Mouse (Mus musculus): ENCODE results near the gene Gm26992.

Gene Gm26992

DNA sequence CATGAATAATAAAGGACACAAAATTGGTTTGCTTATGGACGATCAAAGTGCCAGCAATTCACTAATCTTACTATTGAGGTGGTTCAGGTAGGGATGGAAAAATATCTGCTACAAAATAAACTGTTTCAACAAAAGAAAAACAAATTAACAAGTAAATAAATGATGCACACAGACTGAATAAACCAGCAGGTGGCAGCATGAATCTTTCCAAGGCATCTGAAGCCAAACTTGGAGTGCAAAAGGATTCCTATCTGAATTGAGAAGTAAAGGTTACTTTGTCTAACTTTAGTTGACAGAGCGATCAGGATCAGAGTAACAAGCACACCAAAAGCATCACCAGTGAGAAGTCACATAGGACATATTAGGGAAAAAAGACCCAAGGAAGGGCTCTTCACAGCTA lies 62.2 kb downstream of the Gm26992 start:
- peak; percentile 69 for DNase-seq (ENCODE audit: low read depth)

GRCm38 (mm10) chrX:103490853-103491252 lies 69.0 kb downstream of the Gm26992 start:
- DNase-seq (ENCODE audit: low read depth): no peak

- DNase-seq (ENCODE audit: low read depth): peak; percentile 46
Observed at GRCm38 (mm10) chrX:103492398-103493256, 70.8 kb downstream of the Gm26992 start.

DNA sequence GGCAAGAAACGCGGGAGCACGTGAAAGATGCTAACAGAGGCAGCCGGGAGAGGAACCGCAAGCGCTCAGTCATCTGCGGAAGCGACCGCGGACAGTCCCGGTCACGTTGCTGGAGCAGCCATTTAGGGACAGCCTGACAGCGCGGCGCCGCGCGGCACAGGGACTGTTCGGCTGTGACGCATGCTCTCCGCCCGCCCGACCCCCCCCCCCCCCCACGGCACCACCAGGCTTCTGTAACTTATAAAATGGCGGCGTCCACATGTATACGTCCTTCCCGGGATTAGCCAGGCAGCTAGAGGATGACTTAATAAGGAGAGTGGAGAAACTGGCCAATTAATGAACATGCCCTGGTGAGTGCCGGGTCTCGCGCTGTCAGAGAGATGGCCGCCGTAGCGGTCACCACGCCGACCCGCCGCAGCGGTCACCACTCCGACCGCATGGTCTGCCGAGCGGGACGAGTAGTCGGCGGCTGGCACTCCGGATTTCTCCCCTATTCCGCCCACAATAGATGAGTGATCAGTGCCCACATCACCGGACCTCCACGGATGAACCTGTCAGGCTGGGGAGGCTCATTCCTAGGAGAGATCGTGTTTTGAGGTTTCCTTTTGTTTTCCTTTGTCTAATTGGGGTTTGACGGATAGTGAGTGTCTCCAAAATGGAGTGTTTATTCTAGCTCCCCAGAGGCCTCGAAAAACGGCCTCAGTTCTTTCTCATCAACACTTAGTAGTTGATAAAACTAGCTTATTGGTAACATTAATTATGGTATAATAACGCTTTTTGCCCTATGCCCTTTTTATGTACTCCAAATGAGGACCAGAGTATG lies 71.8 kb downstream of the Gm26992 start:
- peak; percentile 85 for DNase-seq (ENCODE audit: low read depth)

GRCm38 (mm10) chrX:103499374-103499773 lies 77.6 kb downstream of the Gm26992 start:
- DNase-seq (ENCODE audit: low read depth): no peak

DNA sequence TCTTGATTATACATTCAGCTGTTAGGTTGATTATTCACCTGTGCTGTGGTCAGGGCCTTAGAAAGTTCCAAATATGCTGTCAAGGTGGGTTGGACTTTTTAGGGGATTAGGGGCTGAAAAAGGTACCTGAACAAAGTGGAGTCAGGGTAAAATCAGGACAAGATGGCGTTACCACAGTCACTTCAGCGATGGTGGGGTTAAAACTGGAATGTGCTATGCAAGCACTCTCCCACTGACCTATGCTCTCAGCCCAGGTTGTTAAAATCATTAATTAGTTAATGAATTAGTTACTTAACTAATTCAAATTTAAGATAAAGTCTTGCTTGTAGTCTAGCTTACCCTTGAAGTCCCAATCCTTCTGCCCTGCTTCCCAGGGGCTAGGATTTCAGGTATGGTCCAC lies 78.3 kb downstream of the Gm26992 start:
- DNase-seq (ENCODE audit: low read depth): no peak

DNA sequence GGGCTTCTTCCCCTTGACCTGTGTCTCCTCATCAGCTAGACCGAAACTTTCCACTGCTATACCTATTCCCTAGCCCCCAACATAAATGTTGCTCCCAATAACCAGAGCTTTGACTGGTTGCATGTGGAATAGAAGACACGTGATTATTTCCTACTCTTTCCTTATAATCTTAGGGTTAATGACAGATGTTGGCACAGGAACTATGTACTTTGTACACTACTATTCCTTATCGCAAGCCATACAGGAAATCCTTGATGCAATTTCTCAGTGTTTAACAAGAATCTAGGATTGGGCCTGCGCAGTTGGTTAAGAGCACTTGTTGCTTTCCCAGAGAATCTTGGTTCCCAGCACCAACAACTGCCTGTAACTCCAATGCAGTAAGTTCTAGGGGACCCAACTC lies 86.4 kb downstream of the Gm26992 start:
- no peak for DNase-seq (ENCODE audit: low read depth)

- peak; percentile 38 for DNase-seq (ENCODE audit: low read depth)
Observed at GRCm38 (mm10) chrX:103509168-103510019, 87.6 kb downstream of the Gm26992 start.

DNA sequence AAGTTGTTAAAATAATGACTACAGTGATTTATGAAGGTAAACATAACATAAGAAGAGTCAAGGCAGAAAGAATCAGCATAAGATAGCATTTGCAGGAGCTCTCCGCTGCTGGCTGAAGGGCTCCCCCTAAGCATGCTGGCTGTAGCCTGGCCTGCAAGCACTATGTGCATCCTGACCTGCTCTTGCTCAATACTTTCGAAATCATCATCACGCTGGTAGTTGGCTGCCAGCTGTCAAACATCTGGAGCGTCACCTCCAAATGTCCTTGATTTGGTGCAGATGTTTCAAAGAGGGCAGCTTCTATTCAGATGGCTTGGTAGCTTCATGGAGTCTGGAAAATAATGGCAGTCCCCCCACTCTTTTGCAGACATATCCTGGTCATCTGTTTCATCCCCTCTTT lies 93.0 kb downstream of the Gm26992 start:
- DNase-seq (ENCODE audit: low read depth): no peak

- DNase-seq (ENCODE audit: low read depth): no peak
Observed at GRCm38 (mm10) chrX:103515346-103515745, 93.5 kb downstream of the Gm26992 start.

- no peak for DNase-seq (ENCODE audit: low read depth)
Observed at GRCm38 (mm10) chrX:103518798-103519197, 97.0 kb downstream of the Gm26992 start.

- no peak for DNase-seq (ENCODE audit: low read depth)
Observed at GRCm38 (mm10) chrX:103519547-103519946, 97.7 kb downstream of the Gm26992 start.

DNA sequence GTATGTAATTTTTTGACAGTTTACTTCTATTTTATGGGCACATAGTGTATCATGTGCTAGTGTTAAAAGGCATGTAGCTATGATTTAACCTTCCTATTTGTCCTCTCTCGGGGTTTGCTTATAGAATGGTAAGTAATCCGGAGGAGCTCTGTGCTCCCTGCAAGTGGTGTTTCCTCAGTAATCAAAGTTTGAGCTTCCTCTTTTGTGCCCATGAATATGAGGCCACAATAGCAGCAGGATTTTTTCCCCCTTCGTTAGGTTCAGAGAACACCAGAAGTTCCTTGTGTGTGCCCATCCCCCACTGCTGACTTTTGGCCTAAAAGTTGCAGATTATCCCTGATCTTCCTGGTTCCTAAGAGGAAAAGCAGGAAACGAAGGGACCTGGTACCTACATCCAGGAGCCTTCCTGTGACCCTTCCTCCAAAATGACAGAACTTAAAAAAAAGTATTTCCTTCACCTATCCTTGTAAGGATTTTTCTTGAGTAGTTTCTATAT lies 99.5 kb downstream of the Gm26992 start:
- no peak for DNase-seq (ENCODE audit: low read depth)

GRCm38 (mm10) chrX:103529185-103529584 lies 107.4 kb downstream of the Gm26992 start:
- DNase-seq (ENCODE audit: low read depth): peak; percentile 68

Data from induced T-regulatory cell, adult 2 months (primary cell).